Mouse (Mus musculus) right cerebral cortex, postnatal 25 days (tissue): ENCODE data around the gene Piga.

Source experiments
- DNase-seq: peaks from one replicate; pipeline ENCODE4 v3.0.0; 2022

Gene Piga

DNA sequence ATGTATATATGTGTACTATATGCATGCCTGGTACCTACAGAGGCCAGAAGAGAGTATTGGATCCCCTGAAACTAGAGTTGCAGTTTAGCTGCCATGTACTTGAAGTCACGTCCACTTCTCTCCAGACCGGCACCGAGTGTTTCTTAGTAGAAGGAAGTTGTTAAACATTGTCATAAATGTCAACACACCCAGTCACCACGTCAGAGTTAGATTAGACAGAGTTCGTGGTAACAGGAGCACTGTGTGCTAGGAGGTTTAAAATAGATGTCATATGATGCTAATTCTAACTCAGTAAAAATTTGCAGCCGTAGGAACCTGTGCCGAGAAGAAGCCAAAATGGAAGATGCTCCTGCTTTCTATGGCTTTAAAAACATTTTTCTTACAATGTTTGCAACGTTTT, 17.1 kb downstream of the Piga start, which contains the start of gene Asb11:
Gene Asb11, plus strand, starts transcription at position 286 of the 400 bp plus-strand sequence.
- no peak for DNase-seq

DNA sequence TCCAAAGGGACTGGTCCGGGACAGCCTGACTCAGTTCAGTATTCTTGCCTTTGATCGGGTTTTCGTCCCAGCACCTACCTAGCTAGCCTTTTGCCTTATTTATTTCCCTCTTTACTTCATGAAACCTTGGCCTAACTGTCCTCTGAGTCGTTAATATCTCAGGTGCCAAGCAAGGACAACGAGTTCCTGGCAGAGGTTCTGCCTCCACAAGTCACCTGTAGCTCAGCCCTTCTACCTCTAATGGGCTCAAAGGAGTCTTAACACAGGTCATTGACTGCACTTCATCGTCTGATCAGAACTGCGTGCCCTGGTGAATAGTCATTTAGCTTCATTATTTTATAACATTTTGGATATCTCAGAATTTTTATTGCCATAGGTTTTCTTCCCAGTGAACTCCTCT, 19.9 kb downstream of the Piga start:
- DNase-seq: no peak

DNA sequence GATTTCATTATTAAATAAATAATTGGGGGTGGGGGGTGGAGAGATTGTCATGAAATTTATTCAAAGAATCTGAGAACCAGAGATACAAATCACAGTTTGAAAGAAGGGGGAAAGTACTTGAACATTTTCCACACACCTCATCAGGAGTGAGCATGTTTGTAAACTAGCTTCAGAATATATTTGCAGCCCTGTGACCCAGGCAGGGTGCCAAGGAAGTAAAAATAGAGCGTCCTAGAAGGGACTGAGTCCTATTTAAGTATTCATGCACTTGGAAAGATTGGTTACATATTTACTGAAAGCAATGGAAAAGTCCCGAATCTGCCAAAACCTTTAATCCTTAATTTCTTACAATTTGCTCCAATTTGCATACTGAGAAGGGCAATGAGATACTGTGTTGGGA, 20.6 kb downstream of the Piga start:
- DNase-seq: no peak

DNA sequence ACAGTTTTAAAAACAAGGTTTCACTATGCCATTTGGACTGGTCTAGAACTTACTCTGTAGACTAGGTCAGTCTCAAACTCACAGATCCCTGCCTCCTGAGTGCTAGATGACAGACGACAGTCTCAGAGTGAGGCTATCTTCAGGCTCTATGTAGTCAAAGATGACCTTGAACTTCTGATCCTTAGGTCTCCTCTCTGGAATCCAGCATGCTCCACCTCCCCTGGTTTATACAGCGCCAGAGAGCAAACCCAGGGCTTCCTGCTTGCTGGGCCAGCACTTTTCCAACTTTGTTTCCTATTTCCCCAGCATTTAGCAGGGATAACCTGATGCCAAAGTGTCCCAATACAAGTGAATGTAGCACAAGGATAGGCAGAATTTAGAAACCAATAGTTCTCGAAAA, 21.1 kb downstream of the Piga start:
- no peak for DNase-seq

DNA sequence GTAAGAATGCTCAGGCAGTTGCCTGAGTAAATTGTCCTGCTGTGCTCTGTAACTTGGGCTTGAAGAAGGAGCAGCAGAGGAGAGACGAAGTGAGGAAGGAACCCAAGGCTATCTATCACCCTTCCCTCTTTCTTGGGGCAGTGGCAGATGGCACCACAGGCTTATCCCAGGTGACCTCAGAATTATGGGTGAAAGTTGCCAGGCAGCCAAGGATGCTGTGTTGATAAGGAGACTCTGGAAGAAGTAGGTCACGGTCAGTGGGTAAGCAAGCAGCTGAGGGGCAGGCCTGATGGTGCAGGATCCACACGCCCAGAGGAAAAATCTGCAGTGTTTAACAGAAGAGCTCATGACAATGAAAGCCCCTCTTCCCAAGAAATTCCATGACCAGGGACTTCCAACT, 21.7 kb downstream of the Piga start:
- no peak for DNase-seq

DNA sequence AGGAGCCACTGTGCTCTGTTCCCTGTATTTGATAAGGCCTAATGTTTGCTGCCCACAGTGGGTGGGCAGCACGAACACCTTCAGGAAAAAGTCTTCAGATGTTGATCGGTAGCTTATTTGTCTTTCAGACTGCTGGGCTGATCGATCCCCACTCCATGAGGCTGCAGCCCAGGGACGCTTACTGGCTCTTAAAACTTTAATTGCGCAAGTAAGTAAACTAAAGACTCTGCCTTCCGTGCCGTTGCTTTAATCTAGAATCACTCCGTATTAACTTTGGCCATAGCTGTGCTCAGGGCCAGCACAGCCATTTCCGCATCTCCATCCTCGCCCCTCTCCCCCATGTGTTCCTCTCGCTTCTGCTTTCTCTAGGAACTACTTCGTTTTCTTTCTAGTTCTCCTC, 26.0 kb downstream of the Piga start:
- no peak for DNase-seq

DNA sequence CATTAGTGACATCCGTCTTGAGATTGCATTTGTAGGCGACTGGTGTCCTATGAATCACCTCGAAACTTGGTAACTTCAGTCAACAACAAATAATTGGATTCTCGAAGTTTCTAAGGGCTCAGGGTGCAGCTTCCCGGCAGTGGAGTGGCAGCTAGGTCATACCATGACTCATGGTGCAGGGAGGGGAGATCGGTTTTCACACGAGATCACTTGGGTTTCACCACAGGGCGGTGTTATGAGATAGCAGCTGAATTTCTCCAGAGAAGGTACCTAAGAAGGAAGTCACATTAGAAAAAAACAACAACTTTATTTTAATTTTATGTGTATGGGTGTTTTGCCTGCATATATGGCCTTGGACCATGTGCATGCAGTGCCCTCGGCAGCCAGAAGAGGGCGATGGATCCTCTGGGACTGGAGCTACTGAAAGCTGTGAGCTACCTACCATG, 26.5 kb downstream of the Piga start:
- DNase-seq: no peak

DNA sequence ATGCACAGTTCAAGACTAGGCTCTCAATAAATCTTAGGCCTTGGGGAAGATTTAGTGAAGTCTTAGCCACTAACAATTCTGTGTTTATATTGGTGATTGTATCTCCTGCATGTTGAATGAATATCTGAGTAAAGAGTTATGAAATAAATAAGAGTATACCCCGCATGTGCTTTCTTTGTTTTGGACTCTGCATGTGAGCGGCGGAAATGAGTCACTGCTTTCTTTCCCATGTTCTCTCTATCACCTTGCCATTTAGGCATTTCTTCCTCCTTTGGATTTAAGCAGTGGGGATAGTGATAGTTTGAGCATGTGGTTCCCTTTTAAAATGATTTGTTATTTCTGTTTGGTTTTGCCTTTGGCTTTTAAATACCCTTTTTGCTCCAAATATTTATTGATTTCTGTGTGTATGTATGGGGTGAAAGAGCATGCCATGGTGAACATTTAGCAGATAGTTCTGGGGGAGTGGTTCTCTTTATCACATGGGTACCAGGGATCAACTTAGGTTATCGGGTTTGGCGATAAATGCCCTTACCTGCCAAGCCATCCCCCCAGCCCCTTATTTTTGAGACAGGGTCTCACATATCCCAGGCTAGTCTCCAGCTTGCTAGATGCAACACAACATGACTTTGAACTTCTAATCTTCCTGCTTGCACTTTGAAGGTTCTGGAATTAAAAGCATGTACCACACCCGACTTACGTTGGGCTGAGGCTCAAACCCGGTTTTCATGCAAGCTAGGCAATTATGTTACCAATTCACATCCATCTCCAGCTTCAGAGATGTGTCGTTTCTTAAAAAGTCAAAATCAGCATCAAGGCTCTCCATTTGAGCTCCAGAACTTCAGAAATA, 27.5 kb downstream of the Piga start:
- no peak for DNase-seq

DNA sequence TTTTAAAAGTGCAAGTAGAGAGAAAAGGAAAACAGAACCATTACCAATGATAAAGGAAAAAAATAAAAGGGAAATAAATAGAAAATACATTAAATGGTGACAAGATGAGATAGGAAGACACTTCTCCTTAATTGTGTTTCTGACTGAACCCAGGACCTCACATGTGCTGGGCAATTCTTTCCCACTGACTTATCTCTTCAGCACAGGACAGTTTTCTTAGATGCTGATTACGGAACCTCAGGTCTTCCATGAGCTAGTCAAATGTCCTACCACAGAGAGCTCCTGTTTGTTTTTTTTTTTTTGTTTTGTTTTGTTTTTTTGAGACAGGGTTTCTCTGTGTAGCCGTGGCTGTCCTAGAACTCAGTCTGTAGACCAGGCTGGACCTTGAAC, 28.1 kb downstream of the Piga start:
- DNase-seq: no peak

DNA sequence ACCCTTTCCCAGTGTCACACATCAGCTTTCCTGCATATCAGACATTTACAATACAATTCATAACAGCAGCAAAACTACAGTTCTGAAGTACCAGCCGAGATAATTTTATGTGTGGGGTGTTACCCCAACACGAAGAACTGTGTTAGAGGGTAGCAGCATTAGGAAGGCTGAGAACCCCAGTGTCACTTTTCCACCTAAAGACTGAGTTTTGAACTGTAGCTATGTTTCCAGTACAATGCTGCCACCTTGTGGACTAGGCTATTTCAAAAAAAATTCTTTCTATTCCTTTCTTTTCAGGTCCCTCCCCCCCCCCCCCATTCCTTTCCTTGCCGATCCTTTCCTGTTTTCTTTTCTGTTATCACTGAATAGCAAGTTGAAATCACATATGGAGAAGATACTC, 29.6 kb downstream of the Piga start:
- no peak for DNase-seq

DNA sequence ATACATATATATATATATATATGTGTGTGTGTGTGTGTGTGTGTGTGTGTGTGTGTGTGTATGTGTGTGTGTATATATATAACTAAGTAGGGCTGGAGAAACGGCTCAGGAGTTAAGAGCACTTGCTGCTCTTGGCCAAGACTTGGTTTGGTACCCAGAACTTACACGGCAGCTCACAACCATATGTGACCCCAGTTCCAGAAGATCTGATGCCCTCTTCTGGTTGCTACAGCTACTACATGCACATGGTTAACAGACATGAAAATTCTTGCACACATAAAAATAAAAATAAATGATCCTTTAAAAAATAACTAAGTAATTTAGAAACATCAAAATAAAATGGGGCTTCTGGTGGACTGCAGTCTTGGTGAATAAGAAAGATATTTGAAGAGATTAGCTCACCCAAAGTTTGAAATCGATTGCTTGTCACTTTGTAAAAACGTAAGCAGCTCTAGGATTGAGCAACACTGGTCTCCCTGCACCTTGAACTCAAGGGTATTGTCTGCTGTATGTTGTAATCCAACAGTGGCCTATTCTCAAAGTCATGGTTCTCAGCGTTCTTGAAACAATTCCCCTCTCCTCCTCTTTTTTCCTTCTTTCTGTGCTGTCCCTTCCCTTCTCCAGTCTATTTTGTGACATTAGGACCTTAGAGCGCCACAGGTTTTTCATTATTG, 39.8 kb downstream of the Piga start:
- DNase-seq: no peak
